ENCODE assay signal across 8 mouse cellular contexts in genomic region chr9:13748798-13749674, GRCm38 (mm10). TPM values are rescaled to one million over a fixed set of nuclear protein-coding genes. Genes with fewer than 3 reads are reported as not detected.
A peak's percentile ranks its signal among the peaks of the same experiment; 100 is the strongest.
DNase-seq lines count a peak whose midpoint lies in the region; ATAC-seq lines count a peak whose summit lies in the region.

No protein-coding gene starts in this region.

- no peaks in the 10 kb centered on the region for H3K36me3 ChIP-seq in hindbrain, embryonic 14.5 days (replicated peaks; ENCODE audit: control insufficient read depth, insufficient read depth)

- H3K4me3 ChIP-seq in hindbrain, embryonic 14.5 days (replicated peaks; ENCODE audit: low read length), result peak overlapping the region; percentile 73

- H3K4me2 ChIP-seq in hindbrain, embryonic 14.5 days (replicated peaks), result peak overlapping the region; percentile 84

- peaks cover 6% of the 10 kb centered on the region; the same call in 1 of the 2 replicates for H3K9me3 ChIP-seq in hindbrain, embryonic 14.5 days (ENCODE audit: control insufficient read depth, low read length)

- peak; percentile 100 for ATAC-seq in hindbrain, embryonic 14.5 days (ENCODE audit: low FRiP score)

- peak overlapping the region; percentile 81 for H3K9ac ChIP-seq in hindbrain, embryonic 14.5 days

- H3K27ac ChIP-seq in hindbrain, embryonic 14.5 days, result peak overlapping the region; percentile 89

- no peaks in the 10 kb centered on the region for H3K27me3 ChIP-seq in hindbrain, embryonic 14.5 days (ENCODE audit: control insufficient read depth, insufficient read depth, low read length)

- 1% methylated on average over 60 of the region's 60 CpGs for WGBS in hindbrain, embryonic 14.5 days

- DNase-seq in NIH3T3 (ENCODE audit: low read depth), result peak; percentile 97
- DNase-seq in cerebellum, postnatal 10 days, result peak; percentile 98 to 99
- DNase-seq in frontal cortex, postnatal 14 days (ENCODE audit: low spot score in 2 of 2), result peak; percentile 89 to 94
- DNase-seq in hindbrain, embryonic 14.5 days (ENCODE audit: low spot score), result peak; percentile 96
- DNase-seq in layer of hippocampus, postnatal 36 days, result peak; percentile 94 to 96
- DNase-seq in lung, postnatal 36 days, result peak; percentile 97
- DNase-seq in retina, postnatal 1 day, result peak; percentile 97
- DNase-seq in urinary bladder, adult 18-20 months (ENCODE audit: low spot score in 2 of 2), result peak; percentile 88 to 90

- H3K4me1 ChIP-seq in hindbrain, embryonic 14.5 days (replicated peaks; ENCODE audit: control insufficient read depth, insufficient read depth, low read length), result peaks cover 13% of the 10 kb centered on the region

RNA-seq across cellular contexts. Expression of gene Mtmr2, which starts 0.8 kb away (rescaled TPM):
- 51.0 and 54.4 TPM in 2 replicates for polyA plus RNA-seq in hindbrain, embryonic 14.5 days (2014; fragmentation: Nextera tagmentation; extraction: Ambion mirVana)
- total RNA-seq in layer of hippocampus, postnatal 36 days (2021), result 10 to 100 TPM; 55.2 to 55.5 TPM

Comparison
In these comparisons a context has a peak if more than half of its experiments do, and no peak if none do; other contexts are left out.
1. Peak in every context shown above with its lines: DNase-seq, ATAC-seq, H3K4me3 ChIP-seq and H3K27ac ChIP-seq.